Mouse (Mus musculus): ENCODE results near the gene Glod4. TPM values are rescaled to one million over a fixed set of nuclear protein-coding genes. Genes with fewer than 3 reads are reported as not detected.

Glod4 gene
- polyA plus RNA-seq, 2 experiments from 2014 or later, result 82.6 to 96.9 TPM

DNA sequence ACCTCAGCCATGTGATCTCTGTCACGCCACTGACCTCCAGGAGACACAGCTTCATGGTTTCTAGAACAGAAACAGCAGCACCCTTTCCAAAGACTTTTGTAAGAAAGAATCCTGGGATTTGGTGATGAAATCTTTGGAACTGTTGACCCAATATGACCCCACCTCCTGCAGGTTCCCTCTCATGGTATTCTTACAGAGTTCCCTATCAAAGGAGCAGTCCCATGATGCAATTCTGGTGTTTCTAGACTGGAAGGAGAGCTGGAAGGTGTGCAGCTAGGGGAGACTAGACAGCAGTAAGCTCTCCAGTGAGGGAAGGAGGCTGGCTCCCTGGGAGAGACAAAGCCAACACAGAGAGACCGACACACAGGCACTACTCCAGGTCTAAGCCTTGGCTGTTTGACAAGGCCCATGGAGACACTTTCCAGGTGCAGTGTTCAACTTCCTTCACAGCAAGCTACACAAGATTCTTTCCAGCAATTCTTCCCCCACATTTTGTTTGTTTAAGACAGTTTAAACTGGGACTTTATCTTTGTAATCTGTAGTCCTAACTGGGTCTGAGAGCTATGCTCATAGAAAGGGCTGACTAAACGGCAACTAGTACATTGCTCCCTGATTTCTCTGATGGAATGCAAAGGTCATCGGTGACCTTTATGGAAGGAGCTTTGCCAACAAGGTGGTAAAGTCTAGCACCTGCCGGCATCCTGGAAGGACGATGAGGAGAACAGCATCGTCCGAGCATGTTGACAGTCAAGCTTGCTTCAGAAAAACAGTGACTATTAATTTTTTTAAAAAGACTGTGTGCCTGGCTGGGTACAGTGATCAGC lies 97.1 kb downstream of the Glod4 start:
- ATAC-seq, result no peak

- no peak for ATAC-seq
These were observed 98.4 kb downstream of the Glod4 start for GRCm38 (mm10) chr11:76145169-76145568.

- no peak for ATAC-seq
These were observed 99.1 kb downstream of the Glod4 start for GRCm38 (mm10) chr11:76144386-76144785.

DNA sequence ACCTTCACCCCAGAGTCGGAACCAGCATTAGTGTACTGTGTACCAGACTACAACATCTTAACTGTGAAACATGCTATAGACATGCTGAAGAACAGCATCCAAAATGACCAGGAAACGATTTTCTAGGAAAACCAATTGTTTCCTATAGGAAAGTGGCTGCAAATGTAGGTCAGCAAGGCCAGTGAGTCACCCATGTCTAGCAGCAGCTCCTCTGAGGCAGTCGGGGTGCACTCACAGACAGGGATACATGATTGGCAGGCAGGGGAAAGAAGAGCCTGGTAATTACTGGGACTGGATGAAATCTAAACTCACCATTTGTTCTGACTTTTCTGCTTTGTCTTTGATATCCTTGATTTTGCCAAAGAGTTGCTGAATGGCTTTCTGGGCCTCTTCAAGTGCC lies 105.5 kb downstream of the Glod4 start:
- ATAC-seq, result no peak

GRCm38 (mm10) chr11:76135641-76136437 lies 107.7 kb downstream of the Glod4 start:
- ATAC-seq, result no peak

- no peak for ATAC-seq
These were observed 112.7 kb downstream of the Glod4 start for GRCm38 (mm10) chr11:76130859-76131258.

DNA sequence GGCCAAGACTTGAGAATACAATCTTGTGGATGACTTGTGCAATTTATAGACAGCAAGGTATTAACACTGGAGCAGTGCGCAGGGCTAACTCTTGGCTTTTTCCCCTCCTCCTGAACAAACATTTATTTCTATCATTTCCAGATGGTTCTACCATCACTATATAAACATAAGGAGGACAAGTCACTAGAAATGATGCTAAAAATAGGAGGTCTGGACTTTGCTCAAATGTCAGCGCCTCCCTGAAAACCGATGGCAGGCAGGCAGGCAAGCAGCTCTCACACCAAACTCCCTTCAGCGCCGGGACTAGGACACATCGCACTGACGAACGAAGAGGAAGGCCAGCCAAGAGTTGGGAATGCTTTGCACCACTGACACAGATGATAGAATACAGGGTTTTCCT lies 118.1 kb downstream of the Glod4 start:
- ATAC-seq, result no peak

DNA sequence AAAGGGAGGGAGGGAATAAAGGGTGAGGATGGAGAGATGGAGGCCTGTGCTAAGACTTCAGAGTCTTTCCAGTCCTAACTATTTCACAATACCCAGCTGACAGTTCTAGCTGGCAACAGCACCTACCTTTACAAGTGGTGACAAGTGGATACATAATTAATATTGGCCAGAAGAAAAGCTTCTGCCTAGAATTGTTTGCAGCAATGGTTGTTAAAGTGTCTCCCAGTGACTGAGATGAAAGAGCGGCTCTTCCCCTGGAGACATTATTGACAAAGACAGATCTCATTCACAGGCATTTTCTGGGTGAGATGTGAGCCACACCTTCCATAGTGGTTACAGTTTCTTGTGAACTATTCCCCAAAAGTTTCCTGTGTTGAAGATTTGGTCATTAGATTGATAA lies 120.0 kb downstream of the Glod4 start:
- ATAC-seq, result no peak

DNA sequence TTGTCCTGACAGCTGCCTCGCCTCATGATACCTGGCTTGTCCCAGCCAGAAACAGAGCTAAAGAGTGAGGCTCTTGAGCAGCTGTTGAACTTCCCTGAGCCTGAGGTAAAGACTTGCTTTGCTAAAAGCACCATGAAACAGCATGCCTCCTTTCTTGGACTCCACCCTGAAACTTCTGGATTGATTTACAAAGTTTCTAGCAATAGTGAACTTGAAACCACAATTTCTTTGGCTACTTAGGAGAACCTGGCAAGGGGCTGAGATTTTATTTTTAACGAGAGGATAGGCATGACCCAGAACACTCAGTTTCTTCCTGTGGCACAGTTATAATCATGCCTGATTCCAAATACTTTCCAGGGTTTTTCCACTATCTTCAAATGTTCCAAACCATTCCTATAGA lies 121.0 kb downstream of the Glod4 start:
- no peak for ATAC-seq

DNA sequence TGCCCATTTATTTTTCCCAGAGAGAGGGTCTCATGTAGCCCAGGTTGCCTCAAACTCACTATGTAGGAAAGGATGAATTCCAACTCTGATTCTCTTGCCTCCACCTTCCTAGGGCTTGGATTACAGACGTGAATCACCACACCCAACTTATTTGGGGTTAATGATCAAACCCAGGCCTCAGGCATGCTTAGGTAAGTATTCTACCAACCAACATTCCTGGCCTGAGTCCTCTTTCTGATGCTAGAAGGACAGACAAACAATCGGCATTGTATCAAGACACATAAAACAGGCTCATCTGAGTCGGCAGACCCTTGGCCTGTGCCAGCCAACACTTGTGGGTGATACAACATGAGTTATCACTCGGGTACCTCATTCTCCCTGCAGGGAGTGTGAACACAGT lies 122.4 kb downstream of the Glod4 start:
- ATAC-seq, result no peak

DNA sequence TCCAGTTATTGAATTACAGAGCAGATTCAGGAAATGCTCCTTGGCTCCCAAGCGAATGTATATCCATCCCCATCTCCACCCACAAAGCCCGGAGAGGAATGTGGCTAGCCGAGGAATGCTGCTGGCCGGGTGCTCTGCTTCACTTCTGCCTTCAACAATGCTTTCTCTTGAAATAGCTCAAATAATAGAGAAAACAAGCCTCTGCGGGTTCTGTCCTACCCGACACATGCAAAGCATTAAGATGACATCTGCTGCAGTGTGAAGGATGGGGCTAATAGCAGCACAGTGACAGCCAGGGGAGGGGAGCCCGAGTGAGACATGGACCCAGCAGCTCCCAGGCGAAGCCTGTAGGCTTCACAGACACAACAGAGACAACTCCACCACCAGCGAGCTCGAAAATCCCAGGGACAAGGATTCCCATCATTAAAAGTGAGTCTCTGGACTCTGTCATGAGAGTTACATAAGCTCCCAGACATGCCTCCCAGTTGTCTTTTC lies 123.1 kb downstream of the Glod4 start:
- ATAC-seq, result no peak

- ATAC-seq, result no peak
These were observed 133.1 kb downstream of the Glod4 start for GRCm38 (mm10) chr11:76110416-76110815.

DNA sequence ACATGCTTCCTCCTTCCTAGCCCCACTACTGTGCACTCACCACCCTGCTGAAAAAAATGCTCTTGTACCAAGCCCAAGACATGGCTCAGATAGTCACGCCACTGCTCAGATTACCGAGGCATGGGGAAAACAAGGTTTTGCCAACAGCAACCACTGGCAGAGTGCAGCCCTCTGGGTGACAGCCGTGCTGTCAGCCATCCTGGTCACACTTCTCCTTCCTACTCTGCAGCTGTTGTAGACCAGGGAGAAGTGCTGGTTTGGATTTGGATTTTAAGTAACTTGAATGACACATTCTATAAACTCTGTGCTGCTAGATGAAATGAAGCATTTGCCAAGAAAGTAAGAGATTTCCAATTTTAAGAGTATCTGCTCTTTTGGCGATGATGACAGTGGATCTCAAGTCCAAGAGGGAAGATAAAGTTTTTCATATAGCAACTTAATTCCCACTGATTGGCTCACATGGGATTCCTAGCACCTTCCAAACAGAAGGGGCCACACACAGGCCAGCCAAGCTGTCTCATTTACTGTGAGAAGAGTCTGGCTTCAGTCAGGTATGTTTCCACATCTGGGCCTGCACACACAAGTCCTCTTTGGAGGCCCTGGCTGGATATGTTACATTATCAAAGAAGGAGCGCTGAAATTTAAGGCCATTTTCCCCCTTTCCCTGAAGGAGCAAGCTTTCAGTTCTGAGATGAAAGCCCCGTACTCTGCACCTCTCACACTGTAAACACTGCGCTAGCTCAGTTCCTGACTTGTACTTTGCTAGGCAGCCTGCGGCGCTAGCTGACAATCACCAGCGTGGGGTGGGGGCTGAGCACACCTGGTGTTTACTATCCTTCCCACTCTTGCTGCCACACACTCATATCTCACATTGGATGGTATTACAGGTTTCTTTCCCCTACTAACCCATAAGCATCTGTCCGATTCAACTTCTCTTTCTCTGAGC lies 136.7 kb downstream of the Glod4 start:
- ATAC-seq, result no peak

- no peak for ATAC-seq
These were observed 142.4 kb downstream of the Glod4 start for GRCm38 (mm10) chr11:76101154-76101553.

DNA sequence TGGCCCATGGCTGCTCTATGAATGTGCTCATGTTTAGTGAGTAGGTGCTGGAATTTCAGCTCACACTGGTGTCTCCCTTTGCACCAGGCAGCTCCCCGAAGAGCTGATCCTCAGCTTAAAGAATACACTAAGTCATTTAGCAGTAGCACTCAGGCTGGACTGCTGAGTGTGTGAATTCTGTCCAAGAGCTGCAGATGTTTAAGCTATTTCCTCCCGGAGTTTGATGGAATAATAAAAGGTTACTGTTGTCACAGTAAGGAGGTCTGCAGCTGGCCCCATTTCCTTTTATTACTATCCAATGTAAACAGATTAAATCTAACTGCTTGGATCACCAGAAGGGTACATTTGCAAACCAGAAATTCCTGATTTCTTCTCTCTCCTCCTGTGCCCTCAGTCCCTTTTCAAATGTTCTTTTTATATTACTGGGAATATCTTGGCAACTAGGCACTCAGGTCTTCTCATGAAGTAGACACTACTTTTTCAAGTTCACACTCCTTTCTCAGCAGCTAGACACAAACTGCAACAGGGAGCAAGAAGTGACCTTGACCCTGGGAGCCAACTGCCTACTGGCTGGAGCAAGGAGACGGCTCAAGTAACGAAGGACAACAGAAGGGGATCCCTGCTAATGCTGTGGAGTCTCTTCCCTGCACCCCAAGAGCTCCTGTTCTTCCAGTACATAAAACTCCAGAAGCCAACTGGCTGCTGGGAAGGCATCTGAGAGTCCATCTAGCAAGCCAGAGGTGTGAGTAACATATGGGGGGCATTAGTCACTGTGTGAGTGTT lies 144.1 kb downstream of the Glod4 start:
- no peak for ATAC-seq

- ATAC-seq, result no peak
These were observed 149.9 kb downstream of the Glod4 start for GRCm38 (mm10) chr11:76093610-76094009.

- ATAC-seq, result no peak
These were observed 153.7 kb downstream of the Glod4 start for GRCm38 (mm10) chr11:76089776-76090175.

DNA sequence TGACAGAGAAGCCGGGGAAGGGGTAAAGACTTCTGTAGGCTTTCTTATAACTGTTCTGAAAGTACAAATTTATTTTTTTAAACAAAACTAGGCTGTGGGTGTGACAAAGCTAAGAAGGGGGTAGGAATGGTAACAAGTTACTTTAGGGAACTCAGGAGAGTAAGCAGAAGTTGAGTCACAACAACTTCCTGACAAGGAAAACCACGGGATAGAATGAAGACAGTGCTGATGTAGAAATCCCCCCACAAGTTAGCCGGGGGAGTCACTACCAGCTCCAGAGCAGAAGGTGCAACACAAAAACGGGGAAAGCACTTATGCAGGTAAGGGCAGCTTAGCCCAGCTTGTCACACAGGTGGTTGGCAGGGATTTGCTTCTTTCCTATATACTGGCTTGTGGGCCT lies 155.0 kb downstream of the Glod4 start:
- no peak for ATAC-seq

GRCm38 (mm10) chr11:76085898-76086591 lies 157.5 kb downstream of the Glod4 start:
- no peak for ATAC-seq

GRCm38 (mm10) chr11:76084943-76085342 lies 158.6 kb downstream of the Glod4 start:
- ATAC-seq, result no peak

- no peak for ATAC-seq
These were observed 159.6 kb downstream of the Glod4 start for GRCm38 (mm10) chr11:76083941-76084367.

All from activated CD4-positive, CD25-positive, alpha-beta regulatory T cell, adult 4 months (primary cell).